Mouse (Mus musculus): ENCODE measurements around the gene Gm5269.
A peak's percentile ranks its signal among the peaks of the same experiment; 100 is the strongest.

Gene Gm5269

GRCm38 (mm10) chr1:45890173-45890572 is at the start of gene Gm5269:
TSS of gene Gm5269 (minus strand) at chr1:45890273.
- DNase-seq (ENCODE audit: low spot score in 2 of 2) = no peak

GRCm38 (mm10) chr1:45931127-45931526 is 41.1 kb upstream of the Gm5269 start:
- DNase-seq (ENCODE audit: low spot score in 2 of 2) = no peak

- no peak for DNase-seq (ENCODE audit: low spot score in 2 of 2)
These were observed 36.8 kb upstream of the Gm5269 start for GRCm38 (mm10) chr1:45926911-45927310.

GRCm38 (mm10) chr1:45926393-45926763 is 36.3 kb upstream of the Gm5269 start, which contains the start of gene Slc40a1:
TSS of gene Slc40a1 (minus strand) at chr1:45926523.
- DNase-seq (ENCODE audit: low spot score in 2 of 2) = no peak

- DNase-seq (ENCODE audit: low spot score in 2 of 2) = peak; percentile 74 to 77
These were observed 35.7 kb upstream of the Gm5269 start for GRCm38 (mm10) chr1:45925500-45926392.

GRCm38 (mm10) chr1:45925131-45925499 is 35.0 kb upstream of the Gm5269 start:
- DNase-seq (ENCODE audit: low spot score in 2 of 2) = no peak

GRCm38 (mm10) chr1:45924516-45924915 is 34.4 kb upstream of the Gm5269 start:
- DNase-seq (ENCODE audit: low spot score in 2 of 2) = no peak

- no peak for DNase-seq (ENCODE audit: low spot score in 2 of 2)
These were observed 33.2 kb upstream of the Gm5269 start for GRCm38 (mm10) chr1:45923306-45923705.

- no peak for DNase-seq (ENCODE audit: low spot score in 2 of 2)
These were observed 30.6 kb upstream of the Gm5269 start for GRCm38 (mm10) chr1:45920703-45921102.

GRCm38 (mm10) chr1:45919752-45920151 is 29.7 kb upstream of the Gm5269 start:
- DNase-seq (ENCODE audit: low spot score in 2 of 2) = no peak

- DNase-seq (ENCODE audit: low spot score in 2 of 2) = no peak
These were observed 27.2 kb upstream of the Gm5269 start for GRCm38 (mm10) chr1:45917136-45917803.

GRCm38 (mm10) chr1:45916174-45916573 is 26.1 kb upstream of the Gm5269 start:
- no peak for DNase-seq (ENCODE audit: low spot score in 2 of 2)

GRCm38 (mm10) chr1:45914236-45914635 is 24.2 kb upstream of the Gm5269 start:
- no peak for DNase-seq (ENCODE audit: low spot score in 2 of 2)

- peak in 1 of 2 experiments; percentile 33 for DNase-seq (ENCODE audit: low spot score in 2 of 2)
These were observed 15.2 kb upstream of the Gm5269 start for GRCm38 (mm10) chr1:45905107-45905821.

- no peak for DNase-seq (ENCODE audit: low spot score in 2 of 2)
These were observed 14.1 kb upstream of the Gm5269 start for GRCm38 (mm10) chr1:45904161-45904560.

- DNase-seq (ENCODE audit: low spot score in 2 of 2) = no peak
These were observed 8.0 kb upstream of the Gm5269 start for GRCm38 (mm10) chr1:45898044-45898443.

GRCm38 (mm10) chr1:45894168-45894912 is 4.3 kb upstream of the Gm5269 start:
- DNase-seq (ENCODE audit: low spot score in 2 of 2) = no peak

- DNase-seq (ENCODE audit: low spot score in 2 of 2) = no peak
These were observed 1.9 kb upstream of the Gm5269 start for GRCm38 (mm10) chr1:45891986-45892385.

- DNase-seq (ENCODE audit: low spot score in 2 of 2) = no peak
These were observed 3.3 kb downstream of the Gm5269 start for GRCm38 (mm10) chr1:45886800-45887199.

GRCm38 (mm10) chr1:45883378-45883777 is 6.7 kb downstream of the Gm5269 start:
- DNase-seq (ENCODE audit: low spot score in 2 of 2) = no peak

- DNase-seq (ENCODE audit: low spot score in 2 of 2) = no peak
These were observed 8.0 kb downstream of the Gm5269 start for GRCm38 (mm10) chr1:45882076-45882475.

All from urinary bladder, postnatal 4 days (tissue).